Mouse (Mus musculus): ENCODE data around the gene Ctc1.
"Not testable (repeated sequence)": the region's sequence is repeated elsewhere in the genome, so short reads cannot be mapped to it uniquely, and the experiment has no call there.

The Ctc1 gene

GRCm38 (mm10) chr11:69008182-69009121 is 7.3 kb upstream of the Ctc1 start, which contains the start of gene Pfas:
Pfas (minus strand) TSS chr11:69008460.
- DNase-seq (ENCODE audit: low read depth), result peak; percentile 94

DNA sequence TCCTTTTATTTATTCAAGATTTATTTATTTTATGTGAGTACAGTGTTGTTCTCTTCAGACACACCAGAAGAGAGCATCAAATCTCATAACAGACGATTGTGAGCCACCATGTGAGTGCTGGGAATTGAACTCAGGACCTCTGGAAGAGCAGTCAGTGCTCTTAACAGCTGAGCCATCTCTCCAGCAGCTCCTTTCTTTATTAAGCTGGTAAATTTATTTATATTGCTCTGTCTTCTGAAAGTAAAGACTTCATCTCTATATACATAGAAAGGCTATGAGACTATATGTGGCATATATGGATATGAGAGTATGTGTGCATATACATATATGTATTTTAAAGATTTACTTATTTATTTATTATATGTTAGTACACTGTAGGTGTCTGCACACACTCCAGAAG is 6.2 kb upstream of the Ctc1 start:
- no peak for DNase-seq (ENCODE audit: low read depth)

- no peak for DNase-seq (ENCODE audit: low read depth)
Measured at GRCm38 (mm10) chr11:69010400-69011323, 5.0 kb upstream of the Ctc1 start.

DNA sequence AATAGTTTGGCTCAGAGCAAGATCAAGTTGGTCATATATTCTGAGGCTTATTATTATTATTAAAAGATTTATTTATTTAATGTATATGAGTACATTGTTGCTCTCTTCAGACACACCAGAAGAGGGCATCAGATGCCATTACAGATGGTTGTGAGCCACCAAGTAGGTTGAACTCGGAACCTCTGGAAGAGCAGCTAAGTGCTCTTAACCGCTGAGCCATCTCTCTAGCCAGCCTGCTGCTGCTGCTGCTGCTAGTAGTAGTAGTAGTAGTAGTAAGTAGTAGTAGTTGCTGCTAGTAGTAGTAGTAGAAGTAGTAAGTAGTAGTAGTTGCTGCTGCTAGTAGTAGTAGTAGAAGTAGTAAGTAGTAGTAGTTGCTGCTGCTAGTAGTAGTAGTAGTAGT is 4.3 kb upstream of the Ctc1 start:
- DNase-seq (ENCODE audit: low read depth), result not testable (repeated sequence)

DNA sequence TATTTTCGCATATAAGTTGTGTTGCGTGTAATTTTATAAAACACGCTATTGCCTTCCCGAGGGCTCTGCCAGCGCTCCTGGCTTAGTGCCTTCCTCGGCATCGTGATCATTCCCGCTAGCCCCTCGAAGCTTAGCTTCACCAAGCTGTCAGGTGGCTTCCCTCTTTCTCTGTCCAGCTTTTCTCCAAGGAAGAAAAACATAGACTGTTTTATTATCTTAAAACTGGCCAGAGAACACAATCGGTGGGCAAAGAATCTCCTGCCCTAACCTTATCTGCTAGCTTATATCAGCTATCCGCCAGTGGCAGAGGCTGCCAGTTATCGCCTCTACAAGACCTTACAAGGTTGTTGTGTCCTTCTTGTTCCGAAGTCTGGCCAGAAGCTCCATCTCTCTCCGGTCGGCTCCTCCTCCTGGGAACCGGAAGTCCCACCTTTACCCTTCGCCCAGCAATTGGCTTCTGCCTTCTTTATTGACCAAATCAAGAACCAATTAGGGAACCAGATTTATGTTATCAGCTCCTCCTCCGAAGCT is 3.6 kb upstream of the Ctc1 start:
- peak; percentile 87 for DNase-seq (ENCODE audit: low read depth)

- no peak for DNase-seq (ENCODE audit: low read depth)
Measured at GRCm38 (mm10) chr11:69016755-69017154, 1.0 kb downstream of the Ctc1 start.

- DNase-seq (ENCODE audit: low read depth), result no peak
Measured at GRCm38 (mm10) chr11:69020691-69021090, 5.0 kb downstream of the Ctc1 start.

DNA sequence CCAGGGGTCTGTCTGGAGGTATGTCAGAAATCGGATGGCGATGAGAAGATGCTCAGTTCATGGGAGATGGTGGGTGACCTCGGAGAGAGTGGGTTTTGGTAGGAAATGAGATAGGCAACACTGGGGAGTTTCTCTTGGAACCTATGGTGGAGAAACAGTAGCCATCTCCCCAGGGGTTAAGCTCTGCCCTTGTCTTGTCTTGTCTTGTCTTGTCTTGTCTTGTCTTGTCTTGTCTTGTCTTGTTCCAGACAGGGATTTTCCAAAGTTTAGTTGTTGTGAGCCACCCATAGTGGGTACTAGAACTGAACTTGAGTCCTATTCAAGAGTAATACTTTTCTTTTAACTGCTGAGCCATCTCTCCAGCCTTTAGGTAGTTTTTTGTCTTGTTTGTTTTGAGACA is 10.9 kb downstream of the Ctc1 start:
- DNase-seq (ENCODE audit: low read depth), result no peak

- DNase-seq (ENCODE audit: low read depth), result no peak
Measured at GRCm38 (mm10) chr11:69028805-69029204, 13.1 kb downstream of the Ctc1 start.

- no peak for DNase-seq (ENCODE audit: low read depth)
Measured at GRCm38 (mm10) chr11:69033552-69033951, 17.8 kb downstream of the Ctc1 start.

GRCm38 (mm10) chr11:69034585-69034984 is 18.9 kb downstream of the Ctc1 start:
- no peak for DNase-seq (ENCODE audit: low read depth)

DNA sequence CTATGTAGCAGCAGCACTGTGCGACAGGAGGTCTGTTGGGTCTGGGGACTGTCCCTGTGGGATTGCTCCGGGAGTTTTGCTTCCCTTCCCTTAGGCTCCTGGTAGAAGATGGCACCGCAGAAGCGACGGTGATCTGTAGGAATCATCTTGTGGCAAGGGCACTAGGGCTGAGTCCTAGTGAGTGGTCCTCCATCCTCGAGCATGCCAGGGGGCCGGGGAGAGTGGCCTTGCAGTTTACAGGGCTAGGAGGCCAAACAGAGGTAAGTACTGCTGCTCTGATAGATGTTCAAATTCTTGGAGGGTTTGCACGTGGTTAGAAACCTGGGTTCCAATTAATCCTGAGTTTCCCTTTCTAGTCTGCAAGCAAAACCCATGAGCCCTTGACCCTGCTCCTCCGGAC is 19.7 kb downstream of the Ctc1 start:
- DNase-seq (ENCODE audit: low read depth), result no peak

GRCm38 (mm10) chr11:69035849-69036248 is 20.1 kb downstream of the Ctc1 start:
- DNase-seq (ENCODE audit: low read depth), result peak; percentile 85

DNA sequence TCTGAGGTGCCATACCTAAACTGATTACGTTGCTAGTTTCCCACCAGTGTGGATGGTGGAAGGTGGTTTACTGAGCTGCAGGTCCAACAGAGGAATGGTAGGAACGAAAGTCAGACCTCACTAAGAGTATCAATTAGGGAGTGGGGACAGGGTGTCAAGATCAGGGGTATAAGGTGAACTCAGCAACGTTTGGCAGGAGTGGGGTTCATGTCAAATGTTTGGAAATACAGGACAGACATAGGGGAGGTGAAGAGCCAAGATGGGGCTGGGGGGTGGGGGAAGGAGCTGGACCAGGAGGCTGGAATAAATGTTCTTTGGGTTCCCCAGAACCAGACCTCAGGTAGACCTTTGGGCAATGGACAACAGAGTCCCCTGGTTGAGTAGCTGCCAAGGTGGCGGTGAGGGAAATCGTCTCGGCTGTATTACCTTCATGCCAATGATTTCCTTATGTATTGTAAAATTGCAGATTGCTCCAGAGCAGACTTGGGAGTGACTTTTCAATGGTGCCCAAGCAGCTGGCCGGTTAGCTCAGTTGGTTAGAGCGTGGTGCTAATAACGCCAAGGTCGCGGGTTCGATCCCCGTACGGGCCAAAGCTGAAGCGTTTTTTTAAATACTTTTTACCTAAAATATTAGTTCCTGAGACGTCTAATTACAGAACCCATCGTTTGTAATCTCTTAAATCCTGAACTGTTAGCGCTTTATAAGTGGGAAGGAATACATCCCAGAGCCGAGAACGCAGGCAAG is 20.9 kb downstream of the Ctc1 start:
- peak; percentile 92 for DNase-seq (ENCODE audit: low read depth)

DNA sequence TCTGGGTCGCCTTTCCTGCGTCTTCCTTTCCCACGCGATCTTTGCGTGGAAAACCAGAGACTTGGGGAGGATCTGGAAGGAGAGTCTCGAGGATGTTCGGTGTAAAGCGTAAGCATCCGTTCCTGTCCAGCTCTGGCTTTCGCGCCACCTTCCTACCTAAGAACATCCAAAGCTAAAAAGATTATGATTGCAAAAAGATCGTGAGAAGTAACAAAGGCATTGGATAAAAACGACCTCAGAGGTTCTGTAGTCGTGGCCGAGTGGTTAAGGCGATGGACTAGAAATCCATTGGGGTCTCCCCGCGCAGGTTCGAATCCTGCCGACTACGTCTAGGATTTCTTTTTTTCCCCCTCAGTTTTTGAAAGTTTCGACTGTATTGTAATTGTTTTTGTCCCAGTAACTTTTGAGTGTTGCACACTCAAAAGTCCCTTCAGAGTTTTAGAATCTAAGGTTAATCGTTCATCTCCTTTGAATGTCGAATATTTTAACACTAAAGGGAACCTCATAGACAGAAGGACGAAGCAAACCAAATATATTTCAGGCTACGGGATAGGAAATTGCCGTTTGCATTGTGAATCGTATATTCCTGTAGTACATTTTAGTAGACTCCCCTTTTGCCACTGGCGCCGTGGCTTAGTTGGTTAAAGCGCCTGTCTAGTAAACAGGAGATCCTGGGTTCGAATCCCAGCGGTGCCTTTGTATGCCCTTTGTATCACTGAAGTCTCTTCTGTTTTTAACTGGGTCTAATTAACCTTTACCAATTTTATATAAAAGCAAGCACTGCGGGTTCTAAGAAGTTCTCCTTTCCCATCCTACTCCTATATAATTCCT is 21.7 kb downstream of the Ctc1 start:
- DNase-seq (ENCODE audit: low read depth), result peak; percentile 95

DNA sequence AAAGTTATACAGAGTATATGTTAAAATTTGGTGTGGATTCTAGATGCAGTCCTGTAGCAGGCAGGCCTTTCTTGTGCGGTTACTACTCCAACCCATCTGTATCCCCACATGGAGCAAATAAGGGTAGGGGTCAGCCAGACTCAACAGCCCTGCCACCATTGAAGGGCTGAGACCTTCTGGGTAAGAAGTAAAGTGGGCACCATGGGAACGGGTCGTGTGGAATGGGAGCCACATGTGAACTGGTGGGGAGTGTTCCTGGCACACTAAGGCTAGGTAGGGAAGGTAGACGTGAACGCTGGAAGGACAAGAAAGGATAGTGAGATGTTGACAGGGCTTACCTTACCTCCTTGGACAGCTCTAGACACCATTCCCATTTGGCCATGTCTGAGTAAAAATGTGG is 22.5 kb downstream of the Ctc1 start:
- no peak for DNase-seq (ENCODE audit: low read depth)

DNA sequence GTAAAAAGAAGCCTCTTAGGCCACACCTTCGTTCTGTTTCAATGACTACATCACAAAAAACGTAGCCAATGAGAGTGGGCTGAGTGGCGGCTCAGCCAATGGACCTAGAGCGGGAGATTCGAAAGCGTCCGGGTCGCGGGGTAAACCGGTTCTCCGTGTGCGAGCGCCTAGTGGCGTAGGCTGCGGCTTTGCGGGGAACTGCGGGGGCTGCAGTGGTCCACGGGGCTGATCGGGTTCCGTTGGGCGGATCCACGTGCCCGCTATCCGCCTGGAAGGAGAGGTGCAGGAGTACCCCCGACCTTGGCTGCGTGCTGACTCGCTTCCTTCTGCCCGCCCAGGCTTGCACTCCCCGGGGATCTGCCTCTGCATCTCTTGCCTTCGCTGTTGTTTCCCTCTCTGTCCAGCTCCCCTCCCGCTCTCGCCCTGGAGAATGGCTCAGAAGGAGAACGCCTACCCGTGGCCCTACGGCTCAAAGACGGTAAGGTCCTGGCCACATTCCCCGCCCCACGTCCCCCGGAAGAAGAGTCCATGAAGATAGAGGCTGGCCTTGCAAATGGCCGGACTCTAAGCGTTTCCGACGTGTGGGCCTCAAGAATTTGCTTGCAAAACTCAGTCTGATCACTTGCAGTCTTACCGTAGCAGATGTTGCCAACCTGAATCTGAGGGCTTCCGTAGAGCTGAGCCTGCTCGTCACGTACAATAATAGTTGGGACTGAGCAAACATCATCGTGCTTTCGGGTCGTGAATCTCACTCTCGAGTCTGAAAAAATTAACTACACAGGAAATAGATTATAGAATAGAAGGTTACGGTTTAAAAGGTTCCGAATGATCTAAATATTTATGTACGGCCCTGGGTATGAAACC is 30.1 kb downstream of the Ctc1 start, which contains the start of gene Aurkb:
Gene Aurkb (plus strand): TSS at position 117 of the 864 bp plus-strand sequence.
- peak; percentile 92 for DNase-seq (ENCODE audit: low read depth)

DNA sequence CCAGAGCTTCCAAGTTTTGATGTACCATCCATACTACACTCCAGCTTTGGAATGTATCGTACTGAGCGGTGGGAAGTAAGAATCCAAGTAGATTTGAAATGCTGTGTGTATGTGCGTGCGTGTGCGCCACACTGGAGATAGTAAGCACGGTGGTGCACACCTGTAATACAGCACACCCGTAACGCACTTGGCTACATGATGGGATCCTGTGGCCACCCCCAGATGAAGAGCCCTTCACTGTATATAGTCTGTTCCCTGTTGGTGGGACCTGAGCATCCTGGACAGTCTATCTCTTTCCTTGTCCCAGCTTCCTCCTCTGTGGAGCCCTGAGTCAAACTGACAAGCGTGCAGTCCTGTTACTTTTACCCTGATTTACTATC is 30.7 kb downstream of the Ctc1 start:
- DNase-seq (ENCODE audit: low read depth), result peak; percentile 27

GRCm38 (mm10) chr11:69047592-69047991 is 31.9 kb downstream of the Ctc1 start:
- no peak for DNase-seq (ENCODE audit: low read depth)

DNA sequence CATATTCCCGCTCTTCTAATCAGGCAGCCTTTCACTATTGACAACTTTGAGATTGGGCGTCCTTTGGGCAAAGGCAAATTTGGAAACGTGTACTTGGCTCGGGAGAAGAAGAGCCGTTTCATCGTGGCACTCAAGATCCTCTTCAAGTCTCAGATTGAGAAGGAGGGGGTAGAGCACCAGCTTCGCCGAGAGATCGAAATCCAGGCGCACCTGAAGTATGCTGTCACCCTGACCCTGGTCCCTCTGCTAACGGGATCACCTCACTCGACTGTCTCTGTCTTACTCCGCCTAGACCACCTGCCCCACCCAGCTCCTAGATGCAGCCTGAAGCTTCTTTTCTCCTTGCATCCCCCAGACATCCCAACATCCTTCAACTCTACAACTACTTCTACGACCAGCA is 32.4 kb downstream of the Ctc1 start:
- no peak for DNase-seq (ENCODE audit: low read depth)

Measured in naive thymus-derived CD4-positive, alpha-beta T cell, adult 2 months (primary cell).